In genomic region chr11:80483536-80484067, GRCm38 (mm10) we compare ENCODE assay signal across 15 mouse cellular contexts. TPM values are rescaled to one million over a fixed set of nuclear protein-coding genes. Genes with fewer than 3 reads are reported as not detected.
DNase-seq lines count a peak whose midpoint lies in the region; ATAC-seq and TF ChIP-seq lines count a peak whose summit lies in the region.
"Had no signal": no experiment of that assay in that cellular context is flagged by ENCODE, and none has a peak within 500 bp of the region (broad histone marks: within the 10 kb centered on the region; RNA-seq: fewer than 3 reads in every experiment).

No protein-coding gene starts in this region.

- peak overlapping the region; percentile 92 for H3K4me2 ChIP-seq in forebrain, embryonic 15.5 days (replicated peaks)
- H3K4me2 ChIP-seq in neural tube, embryonic 15.5 days: peak overlapping the region; percentile 90
- H3K4me2 ChIP-seq: heart, embryonic 15.5 days; intestine, embryonic 15.5 days; limb, embryonic 13.5 days had no signal

- 72% methylated on average over 6 of the region's 6 CpGs for WGBS in forebrain, embryonic 15.5 days
- 78% methylated on average over 6 of the region's 6 CpGs for WGBS in limb, embryonic 10.5 days
- WGBS in neural tube, embryonic 15.5 days: 77% methylated on average over 6 of the region's 6 CpGs

- peak overlapping the region; percentile 33 for H3K9ac ChIP-seq in forebrain, embryonic 15.5 days (replicated peaks)
- peak overlapping the region; percentile 28 for H3K9ac ChIP-seq in neural tube, embryonic 15.5 days (replicated peaks)
- H3K9ac ChIP-seq: heart, embryonic 15.5 days; intestine, embryonic 15.5 days had no signal

- no peaks in the 10 kb centered on the region for H3K27me3 ChIP-seq in forebrain, embryonic 15.5 days
- peaks cover 18% of the 10 kb centered on the region for H3K27me3 ChIP-seq in limb, embryonic 10.5 days (ENCODE audit: low read depth, poor library complexity, severe bottlenecking)
- no peaks in the 10 kb centered on the region for H3K27me3 ChIP-seq in neural tube, embryonic 15.5 days (replicated peaks)
- H3K27me3 ChIP-seq: CH12.LX; intestine, embryonic 15.5 days had no signal

- no peak for TF ChIP-seq CTCF in left cerebral cortex, adult 2 months (IDR thresholded peaks at IDR 0.05)

- H3K4me1 ChIP-seq in forebrain, embryonic 15.5 days: peaks cover 71% of the 10 kb centered on the region
- H3K4me1 ChIP-seq in limb, embryonic 10.5 days: peaks cover 46% of the 10 kb centered on the region
- H3K4me1 ChIP-seq in neural tube, embryonic 15.5 days: peaks cover 67% of the 10 kb centered on the region
- H3K4me1 ChIP-seq: intestine, embryonic 15.5 days had no signal

- H3K36me3 ChIP-seq in forebrain, embryonic 15.5 days: 0 out of 2 replicates have a peak, but pooled peaks cover 4% of the 10 kb centered on the region
- H3K36me3 ChIP-seq in limb, embryonic 10.5 days: peaks cover 8% of the 10 kb centered on the region
- no peaks in the 10 kb centered on the region; the same call in 1 of the 2 replicates for H3K36me3 ChIP-seq in neural tube, embryonic 15.5 days
- H3K36me3 ChIP-seq: heart, embryonic 15.5 days; intestine, embryonic 15.5 days; limb, embryonic 13.5 days had no signal

- peak overlapping the region; percentile 13; the same call in 1 of the 2 replicates for H3K4me3 ChIP-seq in left cerebral cortex, adult 2 months
- H3K4me3 ChIP-seq in forebrain, embryonic 15.5 days: peak overlapping the region; percentile 16
- H3K4me3 ChIP-seq in limb, embryonic 10.5 days: no peak overlapping the region
- H3K4me3 ChIP-seq in neural tube, embryonic 15.5 days (replicated peaks): peak overlapping the region; percentile 12; the same call in 1 of the 2 replicates
- H3K4me3 ChIP-seq: heart, embryonic 15.5 days; intestine, embryonic 15.5 days; limb, embryonic 13.5 days had no signal

- peak in 1 of 2 experiments; percentile 18 for DNase-seq in left cerebral cortex, adult 2 months (ENCODE audit: extremely low spot score in 1 of 2, low spot score in 2 of 2)
- no peak for DNase-seq in left cerebral cortex, adult 18-20 months (ENCODE audit: low spot score in 2 of 2)
- DNase-seq in limb, embryonic 10.5 days (ENCODE audit: low spot score): no peak
- DNase-seq in lung, postnatal 4 days: no peak
- DNase-seq in adipocyte (ENCODE audit: low spot score): no peak
- DNase-seq: adrenal gland, adult 8-10 months; gastrocnemius, postnatal 25 days; lung, adult 18-20 months; thymus, postnatal 25 days had no signal

- H3K9me3 ChIP-seq in forebrain, embryonic 15.5 days: no peaks in the 10 kb centered on the region
- H3K9me3 ChIP-seq in limb, embryonic 10.5 days (replicated peaks): no peaks in the 10 kb centered on the region
- H3K9me3 ChIP-seq in neural tube, embryonic 15.5 days (replicated peaks): no peaks in the 10 kb centered on the region
- H3K9me3 ChIP-seq: heart, embryonic 15.5 days; intestine, embryonic 15.5 days; limb, embryonic 13.5 days had no signal

- intact Hi-C loops in left cerebral cortex, adult 2 months (cut with DNase I): loop anchor here (2.0 kb wide), 2 partner anchors 119 to 131 kb away; no protein-coding TSS in a partner anchor

- peak overlapping the region; percentile 96 for H3K27ac ChIP-seq in left cerebral cortex, adult 2 months
- H3K27ac ChIP-seq in forebrain, embryonic 15.5 days (replicated peaks): peak overlapping the region; percentile 82
- peak overlapping the region; percentile 42; the same call in 1 of the 2 replicates for H3K27ac ChIP-seq in limb, embryonic 10.5 days
- H3K27ac ChIP-seq in neural tube, embryonic 15.5 days (replicated peaks): peak overlapping the region; percentile 81
- H3K27ac ChIP-seq: heart, embryonic 15.5 days; intestine, embryonic 15.5 days; limb, embryonic 13.5 days had no signal

- 0 out of 2 replicates have a peak, but pooled peaks have one; percentile 2 for ATAC-seq in forebrain, embryonic 15.5 days (replicated peaks)
- ATAC-seq in neural tube, embryonic 15.5 days (ENCODE audit: low FRiP score): no peak
- ATAC-seq: intestine, embryonic 15.5 days had no signal

RNA-seq across cellular contexts. Expression of gene Cdk5r1, which starts 6.8 kb away (rescaled TPM):
- 100 to 1,000 TPM; 329 to 334 TPM for total RNA-seq in left cerebral cortex, adult 2 months (2021)
- 100 to 1,000 TPM; 298 to 313 TPM for total RNA-seq in left cerebral cortex, adult 18-20 months (2021)
- 105 and 120 TPM in 2 replicates for polyA plus RNA-seq in forebrain, embryonic 15.5 days (2015; fragmentation: Nextera tagmentation; extraction: Ambion mirVana)
- polyA plus RNA-seq in limb, embryonic 10.5 days (2016; fragmentation: Nextera tagmentation; extraction: Ambion mirVana): 1.4 and 1.6 TPM in 2 replicates
- polyA plus RNA-seq in neural tube, embryonic 15.5 days (2015; fragmentation: Nextera tagmentation; extraction: Ambion mirVana): 69.6 and 82.7 TPM in 2 replicates

RNA-seq across cellular contexts. Expression of gene Psmd11, which starts 55.2 kb away (rescaled TPM):
- 100 to 1,000 TPM; 102 to 103 TPM for total RNA-seq in left cerebral cortex, adult 2 months (2021)
- 100 to 1,000 TPM in 1 of 2 experiments, 10 to 100 TPM in 1; 96.3 to 109 TPM for total RNA-seq in left cerebral cortex, adult 18-20 months (2021)
- 341 and 346 TPM in 2 replicates for polyA plus RNA-seq in forebrain, embryonic 15.5 days (2015; fragmentation: Nextera tagmentation; extraction: Ambion mirVana)
- polyA plus RNA-seq in limb, embryonic 10.5 days (2016; fragmentation: Nextera tagmentation; extraction: Ambion mirVana): 362 and 370 TPM in 2 replicates
- polyA plus RNA-seq in neural tube, embryonic 15.5 days (2015; fragmentation: Nextera tagmentation; extraction: Ambion mirVana): 271 and 274 TPM in 2 replicates

Comparison
In these comparisons a context has a peak if more than half of its experiments do, and no peak if none do; other contexts are left out.
1. H3K27ac ChIP-seq: peak in every context shown above with its lines; median percentile 96 in left cerebral cortex, adult 2 months; 82 in forebrain, embryonic 15.5 days; 81 in neural tube, embryonic 15.5 days; 42 in limb, embryonic 10.5 days.
2. RNA of gene Cdk5r1, which starts 6.8 kb away (polyA plus RNA-seq): 105 to 120 TPM in forebrain, embryonic 15.5 days and 69.6 to 82.7 TPM in neural tube, embryonic 15.5 days; 1.4 to 1.6 TPM in limb, embryonic 10.5 days; every median in the first group is over 10 times any median in the second.